Mouse (Mus musculus): ENCODE measurements around the gene Stard10. TPM values are rescaled to one million over a fixed set of nuclear protein-coding genes. Genes with fewer than 3 reads are reported as not detected.

Gene Stard10
- polyA plus RNA-seq, 1 experiment from 2014 or later = 142 TPM

DNA sequence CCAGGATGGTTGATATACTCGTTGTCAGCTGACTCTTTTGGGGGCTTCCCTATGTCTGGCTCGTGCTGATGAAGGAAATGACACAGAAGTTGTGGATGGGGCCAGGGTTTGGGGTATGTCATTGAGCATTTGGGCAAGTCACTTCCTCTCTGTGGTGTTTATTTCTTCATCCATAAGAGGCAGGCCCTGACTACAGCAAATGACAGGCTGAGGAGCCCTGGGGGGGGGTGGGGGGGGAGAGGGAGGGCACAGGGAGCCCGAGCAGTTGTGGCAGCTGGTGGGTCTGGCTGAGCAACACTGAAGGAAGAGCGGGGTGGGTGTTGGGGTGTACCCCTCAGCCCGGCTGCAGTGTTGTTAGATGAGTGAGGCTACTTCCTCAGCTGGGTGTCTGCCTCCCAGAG lies 45.9 kb downstream of the Stard10 start:
- 0 out of 2 replicates have a peak overlapping the region, but pooled peaks have one; percentile 25 for H3K4me3 ChIP-seq (ENCODE audit: low read depth, low read length)
- H3K9ac ChIP-seq (ENCODE audit: low read depth, low read length) = no peak overlapping the region
- H3K36me3 ChIP-seq (ENCODE audit: control insufficient read depth, insufficient read depth) = no peaks in the 10 kb centered on the region
- H3K27me3 ChIP-seq (ENCODE audit: control insufficient read depth, insufficient read depth, low read depth, low read length) = no peaks in the 10 kb centered on the region
- no peaks in the 10 kb centered on the region for H3K9me3 ChIP-seq (replicated peaks; ENCODE audit: control insufficient read depth, low read length)
- 26% methylated on average over 5 of the region's 5 CpGs for WGBS (ENCODE audit: insufficient replicate concordance)
- ATAC-seq (ENCODE audit: low read depth) = peak; percentile 39; the same call in 1 of the 2 replicates
- peaks cover 8% of the 10 kb centered on the region for H3K4me1 ChIP-seq (ENCODE audit: control insufficient read depth, low read depth, low read length)
- H3K4me2 ChIP-seq (ENCODE audit: low read depth, low read length) = no peak overlapping the region
- peak overlapping the region; percentile 65; the same call in 1 of the 2 replicates for H3K27ac ChIP-seq (ENCODE audit: low read length)

DNA sequence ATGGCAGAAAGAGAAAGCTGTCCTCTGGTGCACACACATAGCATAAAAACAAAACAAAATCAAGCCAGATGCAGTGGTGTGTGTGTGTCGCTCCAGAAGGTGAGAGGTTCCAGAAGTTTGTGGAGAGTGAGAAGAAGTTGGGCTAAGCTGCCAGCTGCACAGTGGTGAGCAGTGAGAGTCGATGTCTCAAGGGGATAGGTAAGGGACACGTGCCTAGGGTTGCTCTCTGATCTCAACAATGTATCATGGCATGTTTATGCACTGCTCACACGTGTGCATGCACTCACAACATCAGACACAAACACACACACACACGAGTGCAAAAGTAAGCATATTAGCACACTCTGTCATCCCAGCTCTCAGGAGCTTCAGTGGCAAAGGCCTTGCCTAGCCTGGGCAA lies 47.0 kb downstream of the Stard10 start:
- Histone ChIP-seq H3K27me3 (ENCODE audit: control insufficient read depth, insufficient read depth, low read depth, low read length) (no peaks in the 10 kb centered on the region), H3K4me2 (ENCODE audit: low read depth, low read length) (no peak overlapping the region), H3K9me3 (replicated peaks; ENCODE audit: control insufficient read depth, low read length) (no peaks in the 10 kb centered on the region), H3K36me3 (ENCODE audit: control insufficient read depth, insufficient read depth) (no peaks in the 10 kb centered on the region), H3K9ac (ENCODE audit: low read depth, low read length) (no peak overlapping the region), H3K27ac (ENCODE audit: low read length) (peak overlapping the region; percentile 65; the same call in 1 of the 2 replicates), H3K4me1 (ENCODE audit: control insufficient read depth, low read depth, low read length) (peaks cover 14% of the 10 kb centered on the region), H3K4me3 (ENCODE audit: low read depth, low read length) (no peak overlapping the region)
- WGBS (ENCODE audit: insufficient replicate concordance) = 59% methylated on average over 5 of the region's 5 CpGs
- ATAC-seq (ENCODE audit: low read depth) = no peak

DNA sequence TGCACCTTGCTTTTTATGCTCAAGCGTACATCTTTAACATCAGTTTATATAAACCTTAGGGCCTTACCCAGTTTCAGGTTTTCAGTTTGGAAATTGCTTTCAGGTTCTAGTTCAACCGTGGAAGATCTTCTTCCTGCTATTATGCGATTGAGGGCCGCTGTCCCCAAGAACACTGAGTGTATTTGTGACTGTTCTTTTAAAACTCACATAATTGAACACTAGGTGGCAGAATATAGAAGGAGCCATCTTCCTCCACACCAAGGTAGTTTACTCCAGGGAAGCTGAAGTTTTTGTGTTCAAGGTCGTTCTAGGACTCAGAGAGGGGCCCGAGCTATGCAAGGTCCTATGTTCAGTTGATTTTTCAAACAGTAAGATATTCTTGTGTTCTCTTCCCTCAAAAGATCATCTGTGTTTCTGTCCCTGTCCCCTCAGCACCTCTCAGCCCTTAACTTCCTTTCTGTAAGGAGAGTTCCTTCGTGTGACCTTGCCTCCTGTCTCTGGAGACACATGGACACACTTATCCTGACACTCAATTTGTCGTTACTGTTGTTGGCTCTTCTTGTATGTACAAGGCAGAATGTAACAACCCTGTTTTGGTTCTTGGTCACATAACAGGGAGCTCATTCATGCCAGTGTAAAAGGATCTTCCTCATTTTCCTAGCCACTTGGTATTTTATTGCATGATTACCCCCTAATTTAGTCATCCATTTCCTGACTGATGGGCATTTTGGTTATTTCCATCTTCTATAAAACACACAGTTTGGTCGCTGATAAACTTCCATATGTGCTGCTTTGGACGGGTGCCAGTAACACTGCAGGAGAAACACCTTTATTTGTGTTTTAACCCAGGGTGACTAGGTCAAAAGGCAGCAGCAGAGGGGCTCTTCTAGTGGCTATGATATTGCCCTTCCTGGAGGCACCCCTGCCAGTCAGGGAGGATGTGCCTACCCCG lies 51.3 kb downstream of the Stard10 start:
- Histone ChIP-seq H3K4me1 (ENCODE audit: control insufficient read depth, low read depth, low read length) (peaks cover 9% of the 10 kb centered on the region), H3K9ac (ENCODE audit: low read depth, low read length) (no peak overlapping the region), H3K27me3 (ENCODE audit: control insufficient read depth, insufficient read depth, low read depth, low read length) (no peaks in the 10 kb centered on the region), H3K9me3 (replicated peaks; ENCODE audit: control insufficient read depth, low read length) (no peaks in the 10 kb centered on the region), H3K36me3 (ENCODE audit: control insufficient read depth, insufficient read depth) (0 out of 2 replicates have a peak, but pooled peaks cover 3% of the 10 kb centered on the region), H3K4me3 (ENCODE audit: low read depth, low read length) (no peak overlapping the region), H3K4me2 (ENCODE audit: low read depth, low read length) (no peak overlapping the region), H3K27ac (ENCODE audit: low read length) (no peak overlapping the region)
- ATAC-seq (ENCODE audit: low read depth) = no peak
- WGBS (ENCODE audit: insufficient replicate concordance) = 41% methylated on average over 11 of the region's 11 CpGs

DNA sequence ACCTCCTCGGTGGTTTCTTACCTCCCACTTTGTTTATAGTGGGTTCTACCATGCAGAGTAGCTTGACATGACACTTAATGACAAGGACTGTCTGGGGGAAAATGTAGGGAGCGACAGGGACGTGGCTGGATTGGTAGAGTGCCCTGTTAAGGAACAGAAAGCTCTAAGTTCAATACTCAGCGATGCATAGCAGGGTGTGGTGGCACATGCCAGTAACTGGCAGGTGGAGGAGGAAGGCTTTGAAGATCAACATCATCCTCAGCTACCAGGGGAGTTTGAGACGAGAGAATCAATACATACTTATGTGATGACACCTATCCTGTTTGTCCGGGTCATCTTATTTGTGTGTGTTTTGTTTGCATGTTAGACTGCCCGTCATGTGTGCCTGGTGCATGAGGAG lies 52.8 kb downstream of the Stard10 start:
- Histone ChIP-seq H3K9ac (ENCODE audit: low read depth, low read length) (no peak overlapping the region), H3K4me2 (ENCODE audit: low read depth, low read length) (no peak overlapping the region), H3K27me3 (ENCODE audit: control insufficient read depth, insufficient read depth, low read depth, low read length) (no peaks in the 10 kb centered on the region), H3K4me1 (ENCODE audit: control insufficient read depth, low read depth, low read length) (peaks cover 6% of the 10 kb centered on the region), H3K36me3 (ENCODE audit: control insufficient read depth, insufficient read depth) (0 out of 2 replicates have a peak, but pooled peaks cover 3% of the 10 kb centered on the region), H3K27ac (ENCODE audit: low read length) (no peak overlapping the region), H3K9me3 (replicated peaks; ENCODE audit: control insufficient read depth, low read length) (no peaks in the 10 kb centered on the region), H3K4me3 (ENCODE audit: low read depth, low read length) (no peak overlapping the region)
- WGBS (ENCODE audit: insufficient replicate concordance) = 70% methylated on average over 7 of the region's 7 CpGs
- ATAC-seq (ENCODE audit: low read depth) = no peak

DNA sequence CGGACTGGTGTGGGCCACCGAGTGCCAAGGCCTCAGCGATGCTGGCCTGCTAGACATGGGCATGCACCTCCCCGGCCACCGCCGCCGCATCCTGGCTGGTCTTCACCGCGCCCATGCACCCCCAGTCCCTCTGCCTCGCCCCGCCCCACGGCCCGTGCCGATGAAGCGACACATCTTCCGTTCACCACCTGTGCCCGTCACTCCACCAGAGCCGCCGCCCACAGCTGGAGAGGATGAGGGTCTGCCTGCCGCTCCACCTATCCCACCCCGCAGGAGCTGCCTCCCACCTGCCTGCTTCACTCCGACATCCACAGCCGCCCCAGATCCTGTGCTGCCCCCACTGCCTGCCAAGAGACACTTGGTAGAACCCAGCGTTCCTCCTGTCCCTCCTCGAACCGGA lies 56.2 kb downstream of the Stard10 start:
- no peak overlapping the region for H3K4me2 ChIP-seq (ENCODE audit: low read depth, low read length)
- H3K27me3 ChIP-seq (ENCODE audit: control insufficient read depth, insufficient read depth, low read depth, low read length) = no peaks in the 10 kb centered on the region
- no peak for ATAC-seq (ENCODE audit: low read depth)
- 88% methylated on average over 26 of the region's 26 CpGs for WGBS (ENCODE audit: insufficient replicate concordance)
- H3K9ac ChIP-seq (ENCODE audit: low read depth, low read length) = no peak overlapping the region
- no peak overlapping the region for H3K4me3 ChIP-seq (ENCODE audit: low read depth, low read length)
- H3K9me3 ChIP-seq (replicated peaks; ENCODE audit: control insufficient read depth, low read length) = no peaks in the 10 kb centered on the region
- no peak overlapping the region for H3K27ac ChIP-seq (ENCODE audit: low read length)
- H3K36me3 ChIP-seq (ENCODE audit: control insufficient read depth, insufficient read depth) = peaks cover 6% of the 10 kb centered on the region; the same call in 1 of the 2 replicates
- peaks cover 15% of the 10 kb centered on the region for H3K4me1 ChIP-seq (ENCODE audit: control insufficient read depth, low read depth, low read length)

DNA sequence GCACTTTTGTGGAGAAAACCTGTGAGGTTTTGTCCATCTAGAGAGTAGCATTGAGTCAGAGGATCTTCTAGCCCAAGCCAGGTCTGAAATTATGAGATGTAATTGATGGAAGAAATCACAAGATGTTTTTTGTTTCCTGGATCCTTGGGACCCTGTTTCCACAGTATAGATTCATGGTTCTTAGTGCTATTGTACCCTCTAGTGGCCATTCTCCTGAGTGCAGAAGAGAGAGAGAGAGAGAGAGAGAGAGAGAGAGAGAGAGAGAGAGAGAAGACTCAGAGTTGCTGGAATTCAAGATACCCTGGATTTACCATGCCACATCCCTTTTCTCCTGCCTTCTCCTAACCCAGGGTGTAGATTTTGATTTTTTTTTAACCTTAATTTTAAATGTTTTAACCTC lies 57.3 kb downstream of the Stard10 start:
- H3K9me3 ChIP-seq (replicated peaks; ENCODE audit: control insufficient read depth, low read length) = no peaks in the 10 kb centered on the region

DNA sequence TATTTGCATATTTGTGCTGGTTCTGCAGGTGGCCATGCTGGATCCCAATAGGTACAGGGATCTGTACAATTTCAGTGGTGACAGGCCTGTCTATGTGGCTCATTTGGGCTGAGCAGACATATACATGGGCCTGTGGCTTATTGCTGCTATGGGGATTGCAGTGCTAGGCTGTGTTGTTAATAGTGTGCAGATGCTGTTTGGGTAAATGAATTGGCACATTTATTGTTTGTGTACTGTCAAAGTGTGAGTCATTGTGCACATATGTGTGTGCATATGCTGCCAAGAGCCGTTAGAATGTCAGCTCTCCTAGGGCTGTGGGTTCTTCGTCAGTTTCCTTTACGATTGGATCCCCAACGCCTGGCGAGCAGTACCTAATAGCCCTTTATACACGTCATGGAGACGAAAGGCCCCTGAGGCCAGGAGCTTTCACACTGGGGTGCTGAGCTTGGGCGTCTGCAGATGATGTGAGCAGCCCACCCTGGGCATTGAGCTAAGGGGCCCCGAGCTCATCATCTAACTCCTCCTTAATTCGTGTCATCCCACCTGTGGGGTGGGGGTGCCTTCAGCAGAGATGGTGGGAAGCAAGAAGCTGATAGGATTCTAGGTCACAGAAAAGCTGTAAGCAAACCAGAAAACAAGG lies 59.9 kb downstream of the Stard10 start:
- Histone ChIP-seq H3K4me2 (ENCODE audit: low read depth, low read length) (no peak overlapping the region), H3K9me3 (replicated peaks; ENCODE audit: control insufficient read depth, low read length) (no peaks in the 10 kb centered on the region), H3K36me3 (ENCODE audit: control insufficient read depth, insufficient read depth) (peaks cover 4% of the 10 kb centered on the region; the same call in 1 of the 2 replicates), H3K27me3 (ENCODE audit: control insufficient read depth, insufficient read depth, low read depth, low read length) (no peaks in the 10 kb centered on the region), H3K4me1 (ENCODE audit: control insufficient read depth, low read depth, low read length) (peaks cover 25% of the 10 kb centered on the region), H3K27ac (ENCODE audit: low read length) (no peak overlapping the region), H3K9ac (ENCODE audit: low read depth, low read length) (no peak overlapping the region), H3K4me3 (ENCODE audit: low read depth, low read length) (no peak overlapping the region)
- 72% methylated on average over 10 of the region's 10 CpGs for WGBS (ENCODE audit: insufficient replicate concordance)
- no peak for ATAC-seq (ENCODE audit: low read depth)

More for the DNA sequence above, 57.3 kb downstream of the Stard10 start:
- no peaks in the 10 kb centered on the region for H3K27me3 ChIP-seq (ENCODE audit: control insufficient read depth, insufficient read depth, low read depth, low read length)
- H3K4me2 ChIP-seq (ENCODE audit: low read depth, low read length) = no peak overlapping the region
- peaks cover 6% of the 10 kb centered on the region; the same call in 1 of the 2 replicates for H3K36me3 ChIP-seq (ENCODE audit: control insufficient read depth, insufficient read depth)
- no peak overlapping the region for H3K9ac ChIP-seq (ENCODE audit: low read depth, low read length)
- ATAC-seq (ENCODE audit: low read depth) = no peak
- no peak overlapping the region for H3K4me3 ChIP-seq (ENCODE audit: low read depth, low read length)
- no peak overlapping the region for H3K27ac ChIP-seq (ENCODE audit: low read length)
- peaks cover 16% of the 10 kb centered on the region for H3K4me1 ChIP-seq (ENCODE audit: control insufficient read depth, low read depth, low read length)

DNA sequence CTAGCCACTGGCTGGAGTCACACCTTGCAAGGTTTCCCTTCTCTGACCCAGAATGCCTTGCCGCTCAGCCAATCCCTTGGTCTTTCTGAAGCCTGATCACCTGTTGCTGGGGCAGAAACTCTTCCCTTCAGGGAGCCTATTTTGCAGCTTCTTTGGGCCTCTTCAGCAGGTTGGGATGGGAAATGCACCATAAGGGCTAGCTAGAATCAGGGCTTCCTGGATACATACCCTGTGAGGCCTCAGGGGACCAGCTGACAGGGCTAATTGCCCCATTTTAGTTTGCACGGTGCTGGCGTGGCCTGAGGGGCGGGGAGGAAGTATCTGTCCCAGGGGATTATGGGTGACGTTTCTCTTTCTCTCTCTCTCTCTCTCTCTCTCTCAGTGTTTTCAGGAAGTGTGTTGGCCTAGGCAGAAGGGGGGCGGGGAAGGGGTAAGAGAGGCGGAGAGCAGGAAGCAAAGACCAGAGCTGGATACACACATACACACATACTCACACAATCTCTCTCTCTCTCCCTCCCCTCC lies 60.9 kb downstream of the Stard10 start:
- H3K9ac ChIP-seq (ENCODE audit: low read depth, low read length) = no peak overlapping the region; the same call in 1 of the 2 replicates
- H3K27ac ChIP-seq (ENCODE audit: low read length) = peak overlapping the region; percentile 63
- peaks cover 25% of the 10 kb centered on the region for H3K4me1 ChIP-seq (ENCODE audit: control insufficient read depth, low read depth, low read length)
- WGBS (ENCODE audit: insufficient replicate concordance) = 10% methylated on average over 7 of the region's 7 CpGs
- peak; percentile 75 for ATAC-seq (ENCODE audit: low read depth)
- no peaks in the 10 kb centered on the region for H3K9me3 ChIP-seq (replicated peaks; ENCODE audit: control insufficient read depth, low read length)
- H3K4me2 ChIP-seq (ENCODE audit: low read depth, low read length) = peak overlapping the region; percentile 42
- peak overlapping the region; percentile 33 for H3K4me3 ChIP-seq (ENCODE audit: low read depth, low read length)
- no peaks in the 10 kb centered on the region for H3K27me3 ChIP-seq (ENCODE audit: control insufficient read depth, insufficient read depth, low read depth, low read length)
- H3K36me3 ChIP-seq (ENCODE audit: control insufficient read depth, insufficient read depth) = peaks cover 4% of the 10 kb centered on the region; the same call in 1 of the 2 replicates

All from liver, embryonic 16.5 days (tissue).